Mouse (Mus musculus) embryonic facial prominence, embryonic 10.5 days (tissue): ENCODE results near the gene Olfr1495. TPM values are rescaled to one million over a fixed set of nuclear protein-coding genes. Genes with fewer than 3 reads are reported as not detected.

Experiments used
- polyA plus RNA-seq: library from polyadenylated mRNA; unstranded; fragments of >200 nt; fragmentation: Nextera tagmentation; extraction: Ambion mirVana; gene quantifications from 2 replicates; pipeline ENCODE4 v1.2.1, GENCODE M21; 2016

The Olfr1495 gene
- polyA plus RNA-seq, 1 experiment from 2014 or later, result not detected

Other genes with a start within 250 kb of the Olfr1495 start
- gene Olfr1480, start 236.7 kb upstream of the Olfr1495 start, polyA plus RNA-seq, result not detected in 2 replicates
- gene Olfr1484, start 181.1 kb upstream of the Olfr1495 start, polyA plus RNA-seq, result not detected in 2 replicates
- not detected in 2 replicates for gene Olfr1487, start 147.2 kb upstream of the Olfr1495 start, polyA plus RNA-seq
- not detected in 2 replicates for gene Olfr1489, start 133.0 kb upstream of the Olfr1495 start, polyA plus RNA-seq
- not detected in 2 replicates for gene Olfr1490, start 113.5 kb upstream of the Olfr1495 start, polyA plus RNA-seq
- not detected in 2 replicates for gene Olfr1491, start 67.3 kb upstream of the Olfr1495 start, polyA plus RNA-seq
- gene Olfr1493-ps1, start 41.3 kb upstream of the Olfr1495 start, polyA plus RNA-seq, result not detected in 2 replicates
- not detected in 2 replicates for gene Olfr1494, start 24.9 kb upstream of the Olfr1495 start, polyA plus RNA-seq
- not detected in 2 replicates for gene Olfr1496, start 13.3 kb downstream of the Olfr1495 start, polyA plus RNA-seq
- gene Olfr1497, start 33.6 kb downstream of the Olfr1495 start, polyA plus RNA-seq, result not detected in 2 replicates
- gene Olfr1499, start 54.8 kb downstream of the Olfr1495 start, polyA plus RNA-seq, result not detected in 2 replicates
- gene Olfr1500, start 65.9 kb downstream of the Olfr1495 start, polyA plus RNA-seq, result not detected in 2 replicates
- gene Olfr1501, start 86.1 kb downstream of the Olfr1495 start, polyA plus RNA-seq, result not detected in 2 replicates
- gene Olfr1502, start 97.2 kb downstream of the Olfr1495 start, polyA plus RNA-seq, result not detected in 2 replicates
- gene Olfr1504, start 133.3 kb downstream of the Olfr1495 start, polyA plus RNA-seq, result not detected in 2 replicates
- gene Olfr1505, start 148.9 kb downstream of the Olfr1495 start, polyA plus RNA-seq, result not detected in 2 replicates